Mouse (Mus musculus) gastrocnemius, postnatal 36 days (tissue): ENCODE measurements around the gene Olfr868. TPM values are rescaled to one million over a fixed set of nuclear protein-coding genes. Genes with fewer than 3 reads are reported as not detected.

ENCODE experiments used
- DNase-seq, 2 experiments: peaks; one replicate each; pipeline ENCODE4 v3.0.0; 2022
- intact Hi-C: fragments of 180-260 bp; cut with DNase I; formaldehyde crosslinking; loops from one replicate; pipeline ENCODE4 v1.15.1; 2025
- long read RNA-seq, 2 experiments: library from polyadenylated mRNA; stranded (forward); transcript quantifications; one replicate each; pipeline ENCODE4 v2.0.0; 2021
- total RNA-seq, 2 experiments: library from RNA; stranded (reverse); gene quantifications; 2 replicates each; pipeline ENCODE4 v1.2.3; 2021

Gene Olfr868
- total RNA-seq = not detected
- long read RNA-seq, experiment 1 = 0 reads
- long read RNA-seq, experiment 2 = 0 reads

- intact Hi-C loops = no loop called here
Observed at GRCm38 (mm10) chr9:20098326-20098725, at the start of gene Olfr868. Gene Olfr868, plus strand, starts transcription at chr9:20098626.

GRCm38 (mm10) chr9:20057462-20057861, 41.0 kb upstream of the Olfr868 start, which contains the start of gene Olfr867:
Gene Olfr867, minus strand, starts transcription at chr9:20057562.
- DNase-seq = no peak
- intact Hi-C loops = no loop called here

More at GRCm38 (mm10) chr9:20098326-20098725, at the start of gene Olfr868:
- DNase-seq = no peak

- intact Hi-C loops = no loop called here
Observed at GRCm38 (mm10) chr9:20070236-20070635, 28.2 kb upstream of the Olfr868 start.

GRCm38 (mm10) chr9:20071291-20071690, 27.1 kb upstream of the Olfr868 start:
- intact Hi-C loops = no loop called here

More at GRCm38 (mm10) chr9:20070236-20070635, 28.2 kb upstream of the Olfr868 start:
- no peak for DNase-seq

GRCm38 (mm10) chr9:20073523-20074177, 24.8 kb upstream of the Olfr868 start:
- intact Hi-C loops = no loop called here
- DNase-seq = no peak

More at GRCm38 (mm10) chr9:20071291-20071690, 27.1 kb upstream of the Olfr868 start:
- no peak for DNase-seq

GRCm38 (mm10) chr9:20128709-20129108, 30.3 kb downstream of the Olfr868 start, which contains the start of gene Olfr869:
Gene Olfr869, plus strand, starts transcription at chr9:20129009.
- intact Hi-C loops = no loop called here

GRCm38 (mm10) chr9:20149706-20150105, 51.3 kb downstream of the Olfr868 start:
- intact Hi-C loops = no loop called here
- no peak for DNase-seq

More at GRCm38 (mm10) chr9:20128709-20129108, 30.3 kb downstream of the Olfr868 start, which contains the start of gene Olfr869:
- no peak for DNase-seq

Other genes starting within 250 kb of the Olfr868 start
- gene Olfr860, start 248.9 kb upstream of the Olfr868 start, total RNA-seq = not detected
- not detected for gene Olfr862, start 210.6 kb upstream of the Olfr868 start, total RNA-seq
- not detected for gene Olfr77, start 181.8 kb upstream of the Olfr868 start, total RNA-seq
- not detected for gene Olfr866, start 70.6 kb upstream of the Olfr868 start, total RNA-seq
- gene Olfr867, start 41.1 kb upstream of the Olfr868 start, total RNA-seq = not detected
- gene Olfr869, start 30.4 kb downstream of the Olfr868 start, total RNA-seq = not detected
- gene Olfr870, start 75.4 kb downstream of the Olfr868 start, total RNA-seq = not detected
- not detected for gene Olfr871, start 113.6 kb downstream of the Olfr868 start, total RNA-seq
- not detected for gene Olfr872, start 138.5 kb downstream of the Olfr868 start, total RNA-seq
- gene Olfr39, start 183.7 kb downstream of the Olfr868 start, total RNA-seq = not detected
- gene Olfr873, start 199.9 kb downstream of the Olfr868 start, total RNA-seq = not detected
- not detected for gene Olfr18, start 237.5 kb downstream of the Olfr868 start, total RNA-seq